Mouse (Mus musculus) bone marrow, adult 2 months (tissue): ENCODE data around the gene Brinp1.

Experiments used
- CTCF ChIP-seq: fragments of 200-500 bp; IDR thresholded peaks from 2 replicates; pipeline ENCODE4 v1.5.1; 2011; ENCODE audit warnings: low read length, control low read depth; ENCODE audit not compliant: control insufficient read depth, insufficient read depth
- POLR2A ChIP-seq: fragments of 200-500 bp; IDR thresholded peaks from 2 replicates; pipeline ENCODE4 v1.6.1; 2011; ENCODE audit warnings: low read depth, mild to moderate bottlenecking, control low read depth, low read length, borderline replicate concordance; ENCODE audit not compliant: control insufficient read depth

GRCm38 (mm10) chr4:68787642-68788041, 166.6 kb downstream of the Brinp1 start:
- no peak for TF ChIP-seq CTCF
- no peak for TF ChIP-seq POLR2A
